Mouse (Mus musculus) liver, embryonic 12.5 days (tissue): ENCODE measurements around the gene Sox21. TPM values are rescaled to one million over a fixed set of nuclear protein-coding genes. Genes with fewer than 3 reads are reported as not detected.

Experiments
- ATAC-seq: fragments of 200-750 bp; cut with Nextera tagmentation; 2 replicates; pipeline ENCODE4 v1.8.0; 2017; ENCODE audit warnings: moderate number of reproducible peaks, mild to moderate bottlenecking, moderate library complexity
- H3K27ac ChIP-seq: fragments of 300-500 bp; sonication (generic); 2 replicates; pipeline ENCODE4 v1.5.1; 2016; ENCODE audit warnings: mild to moderate bottlenecking
- H3K27me3 ChIP-seq: fragments of 300-500 bp; sonication (generic); replicated peaks from 2 replicates; pipeline ENCODE4 v1.6.1; 2016; ENCODE audit warnings: mild to moderate bottlenecking, moderate library complexity
- H3K36me3 ChIP-seq: fragments of 300-500 bp; sonication (generic); 2 replicates; pipeline ENCODE4 v1.6.1; 2016; ENCODE audit warnings: mild to moderate bottlenecking, moderate library complexity
- H3K4me1 ChIP-seq: fragments of 300-500 bp; sonication (generic); 2 replicates; pipeline ENCODE4 v1.6.1; 2016
- H3K4me2 ChIP-seq: fragments of 300-500 bp; sonication (generic); 2 replicates; pipeline ENCODE4 v1.6.1; 2016; ENCODE audit warnings: mild to moderate bottlenecking, moderate library complexity
- H3K4me3 ChIP-seq: fragments of 300-500 bp; sonication (generic); 2 replicates; pipeline ENCODE4 v1.5.1; 2016; ENCODE audit warnings: mild to moderate bottlenecking, moderate library complexity
- H3K9ac ChIP-seq: fragments of 300-500 bp; sonication (generic); 2 replicates; pipeline ENCODE4 v1.6.1; 2016; ENCODE audit warnings: mild to moderate bottlenecking, moderate library complexity
- H3K9me3 ChIP-seq: fragments of 300-500 bp; sonication (generic); replicated peaks from 2 replicates; pipeline ENCODE4 v1.6.1; 2016; ENCODE audit warnings: mild to moderate bottlenecking, moderate library complexity
- WGBS: fragments of 180-500 bp; shearing (Covaris S2); methylation state at CpG from one replicate; pipeline ENCODE4 v1.1.7; 2016; ENCODE audit not compliant: insufficient replicate concordance; 5-methylcytosine and 5-hydroxymethylcytosine counted together
- polyA plus RNA-seq: library from polyadenylated mRNA; unstranded; fragments of >200 nt; fragmentation: Nextera tagmentation; extraction: Ambion mirVana; gene quantifications from 2 replicates; pipeline ENCODE4 v1.2.1, GENCODE M21; 2016

The Sox21 gene
- polyA plus RNA-seq, 1 experiment from 2014 or later = 0.02 TPM

DNA sequence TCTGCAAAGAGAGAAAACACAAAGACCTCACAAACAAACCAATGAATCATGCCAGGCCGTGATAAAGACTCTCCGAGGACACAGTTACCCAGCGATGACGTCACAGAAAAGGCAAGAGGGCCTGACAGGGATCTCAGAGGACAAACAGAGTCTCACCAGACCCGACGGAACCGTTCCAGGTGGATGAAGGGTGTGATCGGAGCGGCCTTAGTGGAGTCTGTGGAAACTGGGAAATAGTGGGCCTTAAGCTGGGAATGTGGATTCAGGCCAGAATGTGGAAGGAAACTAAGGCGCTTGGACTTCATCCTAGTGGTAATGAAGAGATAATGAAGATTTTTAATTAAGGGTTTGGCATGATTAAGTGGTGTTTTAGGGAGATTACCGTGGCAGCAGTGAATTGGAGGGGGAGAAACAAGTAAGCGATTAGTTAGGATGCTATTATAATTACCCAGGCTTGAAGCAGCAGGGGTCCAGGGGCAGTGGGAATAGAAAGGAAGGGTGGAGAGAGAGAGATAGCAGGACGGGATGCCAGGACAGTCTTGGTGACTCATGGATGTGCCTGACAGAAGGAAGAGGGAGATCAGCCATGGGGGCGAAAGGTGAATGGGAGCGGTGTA lies 24.5 kb downstream of the Sox21 start:
- H3K4me1 ChIP-seq = no peaks in the 10 kb centered on the region
- no peaks in the 10 kb centered on the region for H3K36me3 ChIP-seq
- no peak overlapping the region for H3K9ac ChIP-seq
- H3K4me2 ChIP-seq = no peak overlapping the region
- WGBS = 62% methylated on average over 15 of the region's 15 CpGs
- peaks cover 42% of the 10 kb centered on the region; the same call in 1 of the 2 replicates for H3K27me3 ChIP-seq
- no peak for ATAC-seq
- no peak overlapping the region for H3K27ac ChIP-seq
- no peaks in the 10 kb centered on the region for H3K9me3 ChIP-seq
- H3K4me3 ChIP-seq = no peak overlapping the region

DNA sequence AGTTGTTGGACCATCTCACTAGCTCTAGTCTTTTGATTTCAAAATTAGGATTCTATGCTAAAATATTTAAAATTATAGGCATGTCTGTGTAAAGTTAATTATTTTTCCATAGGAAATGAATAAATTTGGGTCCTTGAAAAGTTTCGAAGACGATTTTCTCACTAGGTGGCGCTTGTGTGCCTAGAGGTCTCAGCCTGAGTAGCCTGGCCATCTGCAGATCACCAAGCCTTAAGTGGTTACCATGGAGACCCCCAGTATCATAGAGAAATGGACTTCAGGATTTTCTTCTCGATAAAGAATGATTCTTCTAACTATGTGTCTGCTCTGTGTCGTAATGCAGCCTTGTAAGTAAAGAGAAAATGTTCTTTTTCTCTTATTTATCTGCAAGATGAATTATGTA lies 27.2 kb downstream of the Sox21 start:
- Histone ChIP-seq H3K9ac (no peak overlapping the region), H3K27ac (no peak overlapping the region), H3K27me3 (peaks cover 27% of the 10 kb centered on the region; the same call in 1 of the 2 replicates)

GRCm38 (mm10) chr14:118207347-118207746 lies 29.5 kb downstream of the Sox21 start:
- Histone ChIP-seq H3K36me3 (no peaks in the 10 kb centered on the region), H3K9ac (no peak overlapping the region), H3K4me2 (no peak overlapping the region), H3K9me3 (peaks cover 3% of the 10 kb centered on the region; the same call in 1 of the 2 replicates), H3K4me3 (no peak overlapping the region), H3K4me1 (no peaks in the 10 kb centered on the region), H3K27ac (no peak overlapping the region), H3K27me3 (peaks cover 16% of the 10 kb centered on the region; the same call in 1 of the 2 replicates)
- ATAC-seq = no peak
- 62% methylated on average over 3 of the region's 3 CpGs for WGBS

More for the DNA sequence above, 27.2 kb downstream of the Sox21 start:
- 18% methylated on average over 5 of the region's 5 CpGs for WGBS
- H3K36me3 ChIP-seq = no peaks in the 10 kb centered on the region
- no peaks in the 10 kb centered on the region for H3K4me1 ChIP-seq
- ATAC-seq = no peak
- no peak overlapping the region for H3K4me2 ChIP-seq
- H3K4me3 ChIP-seq = no peak overlapping the region
- H3K9me3 ChIP-seq = no peaks in the 10 kb centered on the region

DNA sequence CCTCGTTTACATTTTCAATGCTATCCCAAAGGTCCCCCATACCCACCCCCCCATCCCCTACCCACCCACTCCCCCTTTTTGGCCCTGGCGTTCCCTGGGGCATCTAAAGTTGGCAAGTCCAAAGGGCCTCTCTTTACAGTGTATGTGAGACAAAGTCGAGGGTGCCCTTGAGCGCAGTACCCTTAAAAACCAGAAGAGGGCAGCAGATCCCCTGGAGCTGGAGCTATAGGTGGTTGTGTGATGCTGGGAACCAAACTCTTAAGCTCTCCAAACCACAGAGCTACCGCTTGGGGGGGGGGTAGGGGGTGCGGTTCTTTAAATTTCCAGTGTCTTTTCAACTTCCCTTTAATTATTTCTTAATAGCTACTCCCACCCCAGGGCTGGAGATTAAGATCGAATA lies 33.8 kb downstream of the Sox21 start:
- no peak overlapping the region for H3K9ac ChIP-seq
- no peak overlapping the region for H3K4me2 ChIP-seq
- H3K4me1 ChIP-seq = no peaks in the 10 kb centered on the region
- WGBS = 58% methylated on average over 7 of the region's 7 CpGs
- H3K4me3 ChIP-seq = no peak overlapping the region
- ATAC-seq = no peak
- H3K36me3 ChIP-seq = no peaks in the 10 kb centered on the region
- H3K27ac ChIP-seq = no peak overlapping the region
- peaks cover 3% of the 10 kb centered on the region; the same call in 1 of the 2 replicates for H3K9me3 ChIP-seq
- H3K27me3 ChIP-seq = no peaks in the 10 kb centered on the region

- no peak for ATAC-seq
Measured at GRCm38 (mm10) chr14:118202006-118202405, 34.8 kb downstream of the Sox21 start.

GRCm38 (mm10) chr14:118200731-118201130 lies 36.1 kb downstream of the Sox21 start:
- ATAC-seq = no peak
- no peaks in the 10 kb centered on the region for H3K27me3 ChIP-seq

More at GRCm38 (mm10) chr14:118202006-118202405, 34.8 kb downstream of the Sox21 start:
- H3K27me3 ChIP-seq = no peaks in the 10 kb centered on the region
- no peaks in the 10 kb centered on the region for H3K4me1 ChIP-seq
- H3K4me2 ChIP-seq = no peak overlapping the region
- H3K9ac ChIP-seq = no peak overlapping the region
- H3K36me3 ChIP-seq = no peaks in the 10 kb centered on the region
- no peak overlapping the region for H3K27ac ChIP-seq
- WGBS = 70% methylated on average over 5 of the region's 5 CpGs
- H3K9me3 ChIP-seq = peaks cover 3% of the 10 kb centered on the region; the same call in 1 of the 2 replicates
- no peak overlapping the region for H3K4me3 ChIP-seq

DNA sequence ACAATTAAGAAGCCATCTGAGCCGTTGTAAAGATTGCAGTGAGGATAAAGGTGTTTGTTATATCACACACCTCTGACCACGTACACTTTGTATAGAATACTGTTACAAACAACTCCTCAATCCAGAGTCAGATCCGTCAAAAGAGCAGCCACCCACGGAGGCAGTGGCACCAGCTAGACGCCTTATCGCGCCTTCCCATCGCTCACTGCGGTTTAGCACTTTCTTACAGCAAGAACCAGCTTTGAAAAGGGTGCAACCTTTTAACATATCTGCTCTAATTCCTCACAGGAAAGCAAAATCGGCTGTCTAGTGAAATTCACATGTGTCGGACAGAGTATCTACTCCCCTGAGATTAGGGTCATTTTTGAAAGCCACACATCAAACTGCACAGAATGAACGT lies 39.8 kb downstream of the Sox21 start:
- Histone ChIP-seq H3K9me3 (no peaks in the 10 kb centered on the region), H3K4me2 (no peak overlapping the region), H3K4me3 (no peak overlapping the region), H3K27ac (no peak overlapping the region), H3K4me1 (peaks cover 16% of the 10 kb centered on the region), H3K9ac (no peak overlapping the region), H3K36me3 (no peaks in the 10 kb centered on the region), H3K27me3 (peaks cover 9% of the 10 kb centered on the region; the same call in 1 of the 2 replicates)
- whole genome bisulfite sequencing = 56% methylated on average over 12 of the region's 12 CpGs
- ATAC-seq = 0 out of 2 replicates have a peak, but pooled peaks have one; percentile 44

More at GRCm38 (mm10) chr14:118200731-118201130, 36.1 kb downstream of the Sox21 start:
- H3K9ac ChIP-seq = no peak overlapping the region
- no peak overlapping the region for H3K4me2 ChIP-seq
- H3K4me1 ChIP-seq = no peaks in the 10 kb centered on the region
- H3K36me3 ChIP-seq = no peaks in the 10 kb centered on the region
- peaks cover 3% of the 10 kb centered on the region; the same call in 1 of the 2 replicates for H3K9me3 ChIP-seq
- no peak overlapping the region for H3K27ac ChIP-seq
- H3K4me3 ChIP-seq = no peak overlapping the region
- 73% methylated on average over 3 of the region's 3 CpGs for WGBS

DNA sequence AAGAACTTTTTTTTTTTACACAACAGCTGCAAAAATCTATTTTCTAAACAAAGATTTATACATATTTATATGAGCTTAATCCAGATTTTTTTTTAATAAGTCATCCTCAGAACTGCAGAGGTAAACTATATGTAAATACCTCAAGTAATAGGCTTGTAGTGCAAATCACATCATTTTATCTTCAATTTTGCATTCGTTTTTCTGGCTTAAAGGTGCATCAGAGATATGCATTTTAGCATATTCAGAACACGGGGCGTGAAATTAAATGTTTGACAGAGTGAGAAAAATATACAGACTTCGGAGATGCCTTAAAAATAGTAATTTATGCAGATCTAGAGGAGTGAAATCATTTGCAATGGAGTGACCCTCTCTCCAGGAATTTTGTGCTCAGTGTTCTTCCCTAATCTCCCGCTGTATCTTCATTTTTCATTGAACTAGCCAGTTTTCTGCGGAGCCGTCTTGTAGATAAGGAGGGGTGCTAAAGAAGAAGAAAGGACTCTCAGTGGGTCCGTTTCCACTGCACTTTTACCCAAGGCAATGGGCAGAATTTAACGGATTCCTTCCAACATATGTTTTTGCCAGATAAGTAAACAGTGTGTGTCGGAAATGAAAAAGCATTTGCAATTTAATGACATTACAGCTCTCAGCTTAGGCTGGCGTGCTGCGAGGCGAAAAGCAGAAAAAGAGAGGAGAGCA lies 42.5 kb downstream of the Sox21 start:
- WGBS = 34% methylated on average over 13 of the region's 13 CpGs
- no peak overlapping the region for H3K9ac ChIP-seq
- H3K4me1 ChIP-seq = peaks cover 16% of the 10 kb centered on the region
- no peaks in the 10 kb centered on the region for H3K36me3 ChIP-seq
- no peak overlapping the region for H3K4me3 ChIP-seq
- no peaks in the 10 kb centered on the region for H3K9me3 ChIP-seq
- no peak overlapping the region for H3K27ac ChIP-seq
- H3K4me2 ChIP-seq = peak overlapping the region; percentile 38
- ATAC-seq = peak; percentile 60; the same call in 1 of the 2 replicates
- peaks cover 9% of the 10 kb centered on the region; the same call in 1 of the 2 replicates for H3K27me3 ChIP-seq

DNA sequence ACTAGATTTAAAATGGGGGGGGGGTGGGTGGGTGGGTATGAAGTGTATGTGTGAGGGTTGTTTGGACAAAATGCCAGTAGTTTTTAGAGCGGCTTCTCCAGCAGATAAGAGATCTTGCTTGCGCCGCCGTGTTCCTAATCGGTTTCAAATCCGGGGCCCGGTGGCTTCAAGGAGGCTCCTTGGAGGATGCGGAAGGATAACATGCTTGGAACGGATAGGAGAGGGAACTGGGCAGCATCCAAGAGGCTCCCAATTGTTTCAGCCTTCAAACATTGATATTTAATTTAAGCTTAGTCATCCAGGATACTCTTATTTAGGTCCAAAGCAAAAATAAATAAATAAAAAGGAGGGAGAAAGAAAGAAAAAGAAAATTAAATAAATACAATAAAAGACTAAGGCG lies 43.2 kb downstream of the Sox21 start:
- no peak overlapping the region for H3K4me3 ChIP-seq
- H3K27me3 ChIP-seq = peaks cover 9% of the 10 kb centered on the region; the same call in 1 of the 2 replicates
- H3K9ac ChIP-seq = no peak overlapping the region
- H3K27ac ChIP-seq = no peak overlapping the region
- no peaks in the 10 kb centered on the region for H3K36me3 ChIP-seq
- 51% methylated on average over 10 of the region's 10 CpGs for WGBS
- 0 out of 2 replicates have a peak overlapping the region, but pooled peaks have one; percentile 13 for H3K4me2 ChIP-seq
- no peak for ATAC-seq
- peaks cover 16% of the 10 kb centered on the region for H3K4me1 ChIP-seq
- no peaks in the 10 kb centered on the region for H3K9me3 ChIP-seq

DNA sequence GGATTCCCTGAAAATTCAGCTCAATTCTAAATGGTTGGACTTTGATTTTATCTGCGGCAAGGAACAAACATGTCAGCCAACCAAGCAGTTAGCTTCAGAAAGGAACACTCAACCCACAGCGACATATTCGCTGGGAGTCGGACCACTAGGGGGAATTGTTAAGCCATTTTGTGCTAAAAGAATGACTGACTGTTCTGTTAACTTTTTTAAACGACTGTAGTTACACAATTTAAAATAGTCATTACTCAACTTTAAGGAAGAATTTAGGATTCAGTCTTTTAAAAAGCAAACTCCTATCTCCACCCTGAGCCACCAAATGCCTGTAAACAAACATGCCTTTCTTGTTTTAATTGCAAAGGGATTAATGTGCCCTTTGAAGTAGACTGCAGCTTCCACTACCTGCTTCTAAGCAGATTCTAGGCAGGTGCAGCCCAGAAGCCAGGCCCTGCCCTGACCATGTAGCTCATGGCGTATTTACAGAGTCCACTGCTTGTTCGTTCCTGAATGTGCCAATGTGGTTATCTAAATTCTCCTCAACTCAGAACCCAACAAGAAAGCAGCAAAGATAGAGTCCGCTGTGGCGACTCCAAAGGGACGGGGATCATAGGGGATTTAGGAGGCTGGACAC lies 43.7 kb downstream of the Sox21 start:
- ATAC-seq = no peak
- Histone ChIP-seq H3K4me1 (peaks cover 16% of the 10 kb centered on the region), H3K36me3 (no peaks in the 10 kb centered on the region), H3K9ac (no peak overlapping the region), H3K27ac (no peak overlapping the region), H3K4me2 (0 out of 2 replicates have a peak overlapping the region, but pooled peaks have one; percentile 13), H3K4me3 (no peak overlapping the region), H3K9me3 (no peaks in the 10 kb centered on the region), H3K27me3 (peaks cover 9% of the 10 kb centered on the region; the same call in 1 of the 2 replicates)
- WGBS = 39% methylated on average over 10 of the region's 10 CpGs

DNA sequence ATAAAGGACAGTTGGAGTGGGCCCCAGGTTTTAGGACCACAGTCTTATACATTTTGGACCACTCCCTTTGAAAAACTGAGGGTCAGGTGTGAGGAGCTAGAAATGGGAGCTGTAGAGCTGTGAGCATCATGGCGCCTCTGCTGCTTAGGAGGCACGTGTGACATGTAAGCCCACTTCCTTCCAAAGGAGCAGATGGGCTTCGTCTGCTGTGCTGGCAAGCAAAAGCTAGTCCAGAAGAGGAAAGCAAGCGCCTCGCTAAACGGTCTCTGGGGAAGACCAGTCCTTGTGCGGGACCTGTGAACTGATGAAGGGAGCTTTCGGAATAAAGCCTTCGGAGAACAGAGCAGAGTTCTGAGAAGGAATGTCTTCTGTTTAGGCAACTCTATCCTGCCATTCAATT lies 45.4 kb downstream of the Sox21 start:
- Histone ChIP-seq H3K27ac (no peak overlapping the region), H3K9ac (no peak overlapping the region), H3K9me3 (no peaks in the 10 kb centered on the region), H3K27me3 (peaks cover 9% of the 10 kb centered on the region; the same call in 1 of the 2 replicates), H3K36me3 (no peaks in the 10 kb centered on the region), H3K4me2 (no peak overlapping the region), H3K4me3 (no peak overlapping the region), H3K4me1 (peaks cover 16% of the 10 kb centered on the region)
- whole genome bisulfite sequencing = 79% methylated on average over 9 of the region's 9 CpGs
- no peak for ATAC-seq
